Mouse (Mus musculus) neural tube, embryonic 14.5 days (tissue): Measurements from ENCODE around the gene Hist2h2bb. TPM values are rescaled to one million over a fixed set of nuclear protein-coding genes. Genes with fewer than 3 reads are reported as not detected.
A peak's percentile ranks its signal among the peaks of the same experiment; 100 is the strongest.

ENCODE experiments used
- ATAC-seq: fragments of 200-750 bp; cut with Nextera tagmentation; 2 replicates; pipeline ENCODE4 v1.8.0; 2017; ENCODE audit warnings: low read depth, mild to moderate bottlenecking, moderate TSS enrichment, moderate library complexity
- H3K27ac ChIP-seq: fragments of 300-500 bp; sonication (generic); 2 replicates; pipeline ENCODE4 v1.5.1; 2014; ENCODE audit warnings: low read depth, mild to moderate bottlenecking, control low read depth, low read length, moderate library complexity, mixed read lengths
- H3K27me3 ChIP-seq: fragments of 300-500 bp; sonication (generic); 2 replicates; pipeline ENCODE4 v1.6.1; 2014; ENCODE audit warnings: low read length; ENCODE audit not compliant: control insufficient read depth, insufficient read depth
- H3K36me3 ChIP-seq: fragments of 300-500 bp; sonication (generic); 2 replicates; pipeline ENCODE4 v1.6.1; 2014; ENCODE audit warnings: low read length, mixed read lengths; ENCODE audit not compliant: control insufficient read depth, insufficient read depth
- H3K4me1 ChIP-seq: fragments of 300-500 bp; sonication (generic); 2 replicates; pipeline ENCODE4 v1.6.1; 2014; ENCODE audit warnings: low read length; ENCODE audit not compliant: control insufficient read depth, insufficient read depth
- H3K4me2 ChIP-seq: fragments of 300-500 bp; sonication (generic); 2 replicates; pipeline ENCODE4 v1.6.1; 2014; ENCODE audit warnings: mild to moderate bottlenecking, low read depth, low read length, control low read depth
- H3K4me3 ChIP-seq: fragments of 300-500 bp; sonication (generic); 2 replicates; pipeline ENCODE4 v1.5.1; 2014; ENCODE audit warnings: low read depth, low read length, control low read depth, mixed read lengths
- H3K9ac ChIP-seq: fragments of 300-500 bp; sonication (generic); replicated peaks from 2 replicates; pipeline ENCODE4 v1.6.1; 2014; ENCODE audit warnings: low read depth, mild to moderate bottlenecking, control low read depth, low read length, mixed read lengths
- H3K9me3 ChIP-seq: fragments of 300-500 bp; sonication (generic); 2 replicates; pipeline ENCODE4 v1.6.1; 2016; ENCODE audit warnings: low read length; ENCODE audit not compliant: control insufficient read depth
- WGBS: fragments of 180-500 bp; shearing (Covaris S2); extraction: QIAGEN DNeasy Blood & Tissue Kit; methylation state at CpG from one replicate; pipeline ENCODE4 v1.1.7; 2014; 5-methylcytosine and 5-hydroxymethylcytosine counted together
- polyA plus RNA-seq: library from polyadenylated mRNA; unstranded; fragments of >200 nt; fragmentation: Nextera tagmentation; extraction: Ambion mirVana; gene quantifications from 2 replicates; pipeline ENCODE4 v1.2.1, GENCODE M21; 2014

Gene Hist2h2bb
- polyA plus RNA-seq, 1 experiment from 2014 or later = 2.0 TPM

GRCm38 (mm10) chr3:96228828-96229227 lies 40.7 kb upstream of the Hist2h2bb start:
- no peaks in the 10 kb centered on the region for H3K4me1 ChIP-seq
- WGBS = 63% methylated on average over 2 of the region's 2 CpGs

GRCm38 (mm10) chr3:96230404-96230803 lies 39.1 kb upstream of the Hist2h2bb start:
- H3K4me1 ChIP-seq = no peaks in the 10 kb centered on the region
- H3K9me3 ChIP-seq = no peaks in the 10 kb centered on the region
- H3K4me2 ChIP-seq = no peak overlapping the region
- no peaks in the 10 kb centered on the region for H3K36me3 ChIP-seq
- no peak overlapping the region for H3K4me3 ChIP-seq
- H3K27ac ChIP-seq = no peak overlapping the region
- 77% methylated on average over 2 of the region's 2 CpGs for WGBS
- ATAC-seq = no peak
- no peaks in the 10 kb centered on the region for H3K27me3 ChIP-seq
- H3K9ac ChIP-seq = no peak overlapping the region

More at GRCm38 (mm10) chr3:96228828-96229227, 40.7 kb upstream of the Hist2h2bb start:
- Histone ChIP-seq H3K4me3 (no peak overlapping the region), H3K4me2 (no peak overlapping the region), H3K36me3 (no peaks in the 10 kb centered on the region), H3K9ac (no peak overlapping the region), H3K27ac (no peak overlapping the region), H3K27me3 (no peaks in the 10 kb centered on the region), H3K9me3 (no peaks in the 10 kb centered on the region)
- ATAC-seq = no peak

- H3K4me2 ChIP-seq = no peak overlapping the region
- ATAC-seq = no peak
- no peaks in the 10 kb centered on the region for H3K27me3 ChIP-seq
- H3K9ac ChIP-seq = no peak overlapping the region
- WGBS = 73% methylated on average over 4 of the region's 4 CpGs
- no peaks in the 10 kb centered on the region for H3K9me3 ChIP-seq
- no peak overlapping the region for H3K4me3 ChIP-seq
- no peaks in the 10 kb centered on the region for H3K4me1 ChIP-seq
- H3K36me3 ChIP-seq = no peaks in the 10 kb centered on the region
- H3K27ac ChIP-seq = no peak overlapping the region
Measured at GRCm38 (mm10) chr3:96230910-96231757, 38.4 kb upstream of the Hist2h2bb start.

GRCm38 (mm10) chr3:96231758-96232120 lies 37.8 kb upstream of the Hist2h2bb start:
- no peaks in the 10 kb centered on the region for H3K27me3 ChIP-seq
- no peak for ATAC-seq
- no peak overlapping the region for H3K4me3 ChIP-seq
- WGBS = 65% methylated on average over 2 of the region's 2 CpGs
- H3K9me3 ChIP-seq = no peaks in the 10 kb centered on the region
- H3K4me1 ChIP-seq = no peaks in the 10 kb centered on the region
- H3K27ac ChIP-seq = no peak overlapping the region
- H3K4me2 ChIP-seq = no peak overlapping the region
- H3K36me3 ChIP-seq = no peaks in the 10 kb centered on the region
- no peak overlapping the region for H3K9ac ChIP-seq

GRCm38 (mm10) chr3:96234914-96235313 lies 34.6 kb upstream of the Hist2h2bb start:
- no peak overlapping the region for H3K4me2 ChIP-seq
- WGBS = 91% methylated on average over 2 of the region's 2 CpGs
- H3K27ac ChIP-seq = no peak overlapping the region
- H3K9ac ChIP-seq = no peak overlapping the region
- no peak for ATAC-seq
- H3K4me1 ChIP-seq = 0 out of 2 replicates have a peak, but pooled peaks cover 3% of the 10 kb centered on the region
- no peaks in the 10 kb centered on the region for H3K27me3 ChIP-seq
- no peaks in the 10 kb centered on the region for H3K36me3 ChIP-seq
- no peak overlapping the region for H3K4me3 ChIP-seq
- H3K9me3 ChIP-seq = no peaks in the 10 kb centered on the region

GRCm38 (mm10) chr3:96235836-96236235 lies 33.7 kb upstream of the Hist2h2bb start:
- Histone ChIP-seq H3K9me3 (no peaks in the 10 kb centered on the region), H3K36me3 (no peaks in the 10 kb centered on the region), H3K4me3 (no peak overlapping the region), H3K4me2 (no peak overlapping the region), H3K27ac (no peak overlapping the region), H3K4me1 (peaks cover 5% of the 10 kb centered on the region; the same call in 1 of the 2 replicates), H3K9ac (no peak overlapping the region), H3K27me3 (no peaks in the 10 kb centered on the region)
- no peak for ATAC-seq
- 83% methylated on average over 3 of the region's 3 CpGs for WGBS

GRCm38 (mm10) chr3:96236834-96237334 lies 32.7 kb upstream of the Hist2h2bb start:
- H3K4me2 ChIP-seq = peak overlapping the region; percentile 3; the same call in 1 of the 2 replicates
- H3K9ac ChIP-seq = no peak overlapping the region
- peaks cover 6% of the 10 kb centered on the region; the same call in 1 of the 2 replicates for H3K4me1 ChIP-seq
- H3K27ac ChIP-seq = no peak overlapping the region
- no peaks in the 10 kb centered on the region for H3K27me3 ChIP-seq
- H3K36me3 ChIP-seq = no peaks in the 10 kb centered on the region
- no peak overlapping the region for H3K4me3 ChIP-seq
- no peak for ATAC-seq
- H3K9me3 ChIP-seq = no peaks in the 10 kb centered on the region
- 85% methylated on average over 4 of the region's 4 CpGs for WGBS

GRCm38 (mm10) chr3:96237335-96237903 lies 32.1 kb upstream of the Hist2h2bb start:
- ATAC-seq = no peak
- H3K27ac ChIP-seq = no peak overlapping the region
- no peaks in the 10 kb centered on the region for H3K36me3 ChIP-seq
- H3K4me2 ChIP-seq = peak overlapping the region; percentile 27; the same call in 1 of the 2 replicates
- H3K9me3 ChIP-seq = no peaks in the 10 kb centered on the region
- H3K4me1 ChIP-seq = peaks cover 6% of the 10 kb centered on the region; the same call in 1 of the 2 replicates
- no peaks in the 10 kb centered on the region for H3K27me3 ChIP-seq
- 26% methylated on average over 7 of the region's 7 CpGs for WGBS
- H3K9ac ChIP-seq = no peak overlapping the region
- H3K4me3 ChIP-seq = peak overlapping the region; percentile 15; the same call in 1 of the 2 replicates
